Mouse (Mus musculus): ENCODE data around the gene Hdhd3. TPM values are rescaled to one million over a fixed set of nuclear protein-coding genes. Genes with fewer than 3 reads are reported as not detected.
A peak's percentile ranks its signal among the peaks of the same experiment; 100 is the strongest.
"Not testable (repeated sequence)": the region's sequence is repeated elsewhere in the genome, so short reads cannot be mapped to it uniquely, and the experiment has no call there.

Hdhd3 gene
- polyA plus RNA-seq, 1 experiment from 2014 or later, result 9.1 TPM

- WGBS, result 90% methylated on average over 5 of the region's 5 CpGs
- no peak for DNase-seq (ENCODE audit: low spot score)
- no peaks in the 10 kb centered on the region for H3K27me3 ChIP-seq (ENCODE audit: control insufficient read depth, insufficient read depth, low read length)
- no peak overlapping the region for H3K4me3 ChIP-seq (ENCODE audit: low read depth, low read length)
- H3K4me2 ChIP-seq (ENCODE audit: low read depth, low read length, severe bottlenecking), result no peak overlapping the region
- H3K9me3 ChIP-seq (ENCODE audit: control insufficient read depth, low read length), result no peaks in the 10 kb centered on the region
- H3K36me3 ChIP-seq (ENCODE audit: control insufficient read depth, insufficient read depth, low read length), result no peaks in the 10 kb centered on the region
- no peak for ATAC-seq (replicated peaks; ENCODE audit: low FRiP score)
- H3K27ac ChIP-seq (ENCODE audit: low read depth, low read length), result no peak overlapping the region
- H3K9ac ChIP-seq (ENCODE audit: low read length), result no peak overlapping the region
- H3K4me1 ChIP-seq (replicated peaks; ENCODE audit: control insufficient read depth, insufficient read depth, low read length), result no peaks in the 10 kb centered on the region
These were observed 16.1 kb downstream of the Hdhd3 start for GRCm38 (mm10) chr4:62487172-62487571.

GRCm38 (mm10) chr4:62486162-62486696 is 17.0 kb downstream of the Hdhd3 start:
- DNase-seq (ENCODE audit: low spot score), result no peak
- Histone ChIP-seq H3K36me3 (ENCODE audit: control insufficient read depth, insufficient read depth, low read length) (no peaks in the 10 kb centered on the region), H3K4me2 (ENCODE audit: low read depth, low read length, severe bottlenecking) (no peak overlapping the region), H3K9ac (ENCODE audit: low read length) (no peak overlapping the region), H3K27ac (ENCODE audit: low read depth, low read length) (no peak overlapping the region), H3K4me3 (ENCODE audit: low read depth, low read length) (no peak overlapping the region), H3K4me1 (replicated peaks; ENCODE audit: control insufficient read depth, insufficient read depth, low read length) (no peaks in the 10 kb centered on the region), H3K9me3 (ENCODE audit: control insufficient read depth, low read length) (no peaks in the 10 kb centered on the region), H3K27me3 (ENCODE audit: control insufficient read depth, insufficient read depth, low read length) (peaks cover under 1% of the 10 kb centered on the region; the same call in 1 of the 2 replicates)
- no peak for ATAC-seq (replicated peaks; ENCODE audit: low FRiP score)
- 94% methylated on average over 15 of the region's 15 CpGs for WGBS

GRCm38 (mm10) chr4:62485450-62486161 is 17.7 kb downstream of the Hdhd3 start:
- no peak overlapping the region for H3K9ac ChIP-seq (ENCODE audit: low read length)
- H3K36me3 ChIP-seq (ENCODE audit: control insufficient read depth, insufficient read depth, low read length), result no peaks in the 10 kb centered on the region
- H3K4me2 ChIP-seq (ENCODE audit: low read depth, low read length, severe bottlenecking), result no peak overlapping the region
- ATAC-seq (replicated peaks; ENCODE audit: low FRiP score) (no peak), DNase-seq (ENCODE audit: low spot score) (no peak)
- 90% methylated on average over 8 of the region's 8 CpGs for WGBS
- no peaks in the 10 kb centered on the region for H3K4me1 ChIP-seq (replicated peaks; ENCODE audit: control insufficient read depth, insufficient read depth, low read length)
- no peaks in the 10 kb centered on the region for H3K9me3 ChIP-seq (ENCODE audit: control insufficient read depth, low read length)
- peaks cover 5% of the 10 kb centered on the region for H3K27me3 ChIP-seq (ENCODE audit: control insufficient read depth, insufficient read depth, low read length)
- no peak overlapping the region for H3K4me3 ChIP-seq (ENCODE audit: low read depth, low read length)
- H3K27ac ChIP-seq (ENCODE audit: low read depth, low read length), result no peak overlapping the region

- Histone ChIP-seq H3K36me3 (ENCODE audit: control insufficient read depth, insufficient read depth, low read length) (no peaks in the 10 kb centered on the region), H3K27me3 (ENCODE audit: control insufficient read depth, insufficient read depth, low read length) (peaks cover 12% of the 10 kb centered on the region), H3K9me3 (ENCODE audit: control insufficient read depth, low read length) (no peaks in the 10 kb centered on the region), H3K4me3 (ENCODE audit: low read depth, low read length) (no peak overlapping the region), H3K4me1 (replicated peaks; ENCODE audit: control insufficient read depth, insufficient read depth, low read length) (no peaks in the 10 kb centered on the region; the same call in 1 of the 2 replicates), H3K4me2 (ENCODE audit: low read depth, low read length, severe bottlenecking) (no peak overlapping the region), H3K27ac (ENCODE audit: low read depth, low read length) (no peak overlapping the region), H3K9ac (ENCODE audit: low read length) (no peak overlapping the region)
- ATAC-seq (replicated peaks; ENCODE audit: low FRiP score) (no peak), DNase-seq (ENCODE audit: low spot score) (no peak)
- WGBS, result 90% methylated on average over 3 of the region's 3 CpGs
These were observed 18.3 kb downstream of the Hdhd3 start for GRCm38 (mm10) chr4:62484928-62485327.

- no peaks in the 10 kb centered on the region; the same call in 1 of the 2 replicates for H3K4me1 ChIP-seq (replicated peaks; ENCODE audit: control insufficient read depth, insufficient read depth, low read length)
- H3K9ac ChIP-seq (ENCODE audit: low read length), result no peak overlapping the region
- H3K4me3 ChIP-seq (ENCODE audit: low read depth, low read length), result no peak overlapping the region
- H3K36me3 ChIP-seq (ENCODE audit: control insufficient read depth, insufficient read depth, low read length), result no peaks in the 10 kb centered on the region
- 53% methylated on average over 10 of the region's 10 CpGs for WGBS
- H3K4me2 ChIP-seq (ENCODE audit: low read depth, low read length, severe bottlenecking), result no peak overlapping the region
- ATAC-seq (replicated peaks; ENCODE audit: low FRiP score) (0 out of 2 replicates have a peak, but pooled peaks have one; percentile 21), DNase-seq (ENCODE audit: low spot score) (no peak)
- H3K9me3 ChIP-seq (ENCODE audit: control insufficient read depth, low read length), result no peaks in the 10 kb centered on the region
- H3K27ac ChIP-seq (ENCODE audit: low read depth, low read length), result no peak overlapping the region
- H3K27me3 ChIP-seq (ENCODE audit: control insufficient read depth, insufficient read depth, low read length), result peaks cover 20% of the 10 kb centered on the region
These were observed 22.3 kb downstream of the Hdhd3 start for GRCm38 (mm10) chr4:62480709-62481605.

GRCm38 (mm10) chr4:62479937-62480708 is 23.1 kb downstream of the Hdhd3 start, which contains the start of gene Bspry:
TSS of gene Bspry (plus strand) at chr4:62480053.
- ATAC-seq (replicated peaks; ENCODE audit: low FRiP score), result peak; percentile 75
- peak within 1 kb of the TSS; percentile 75 for H3K4me2 ChIP-seq (ENCODE audit: low read depth, low read length, severe bottlenecking)
- WGBS, result 2% methylated on average over 70 of the region's 71 CpGs
- no peak within 1 kb of the TSS; the same call in 1 of the 2 replicates for H3K9ac ChIP-seq (ENCODE audit: low read length)
- H3K4me1 ChIP-seq (replicated peaks; ENCODE audit: control insufficient read depth, insufficient read depth, low read length), result no peaks in the 10 kb centered on the region; the same call in 1 of the 2 replicates
- no peaks in the 10 kb centered on the region for H3K36me3 ChIP-seq (ENCODE audit: control insufficient read depth, insufficient read depth, low read length)
- H3K27me3 ChIP-seq (ENCODE audit: control insufficient read depth, insufficient read depth, low read length), result peaks cover 20% of the 10 kb centered on the region
- no peak within 1 kb of the TSS for H3K27ac ChIP-seq (ENCODE audit: low read depth, low read length)
- peak within 1 kb of the TSS; percentile 37 for H3K4me3 ChIP-seq (ENCODE audit: low read depth, low read length)
- DNase-seq (ENCODE audit: low spot score), result peak; percentile 68
- H3K9me3 ChIP-seq (ENCODE audit: control insufficient read depth, low read length), result no peaks in the 10 kb centered on the region

GRCm38 (mm10) chr4:62479593-62479936 is 23.7 kb downstream of the Hdhd3 start:
- not testable (repeated sequence) for H3K4me1 ChIP-seq (replicated peaks; ENCODE audit: control insufficient read depth, insufficient read depth, low read length); H3K27ac ChIP-seq (ENCODE audit: low read depth, low read length); H3K36me3 ChIP-seq (ENCODE audit: control insufficient read depth, insufficient read depth, low read length); ATAC-seq (replicated peaks; ENCODE audit: low FRiP score); DNase-seq (ENCODE audit: low spot score); H3K9me3 ChIP-seq (ENCODE audit: control insufficient read depth, low read length); H3K9ac ChIP-seq (ENCODE audit: low read length)
- H3K4me3 ChIP-seq (ENCODE audit: low read depth, low read length), result peak overlapping the region; percentile 37
- H3K27me3 ChIP-seq (ENCODE audit: control insufficient read depth, insufficient read depth, low read length), result peaks cover 20% of the 10 kb centered on the region
- 15% methylated on average over 11 of the region's 11 CpGs for WGBS
- H3K4me2 ChIP-seq (ENCODE audit: low read depth, low read length, severe bottlenecking), result peak overlapping the region; percentile 75

Measured in forebrain, embryonic 11.5 days (tissue).